Mouse (Mus musculus) megakaryocyte, adult 5-6 weeks (primary cell): ENCODE measurements at regions not wholly inside any gene's neighbourhood (a gene's known extent, or its start where the extent isn't known, plus 50 kb on each side); places are given as distances from the start of the nearest gene placed in this dataset.

Experiments used
- ATAC-seq: 2 replicates; pipeline ENCODE4 v1.8.0; 2016; ENCODE audit warnings: mild to moderate bottlenecking, inconsistent platforms; ENCODE audit not compliant: poor library complexity, severe bottlenecking

DNA sequence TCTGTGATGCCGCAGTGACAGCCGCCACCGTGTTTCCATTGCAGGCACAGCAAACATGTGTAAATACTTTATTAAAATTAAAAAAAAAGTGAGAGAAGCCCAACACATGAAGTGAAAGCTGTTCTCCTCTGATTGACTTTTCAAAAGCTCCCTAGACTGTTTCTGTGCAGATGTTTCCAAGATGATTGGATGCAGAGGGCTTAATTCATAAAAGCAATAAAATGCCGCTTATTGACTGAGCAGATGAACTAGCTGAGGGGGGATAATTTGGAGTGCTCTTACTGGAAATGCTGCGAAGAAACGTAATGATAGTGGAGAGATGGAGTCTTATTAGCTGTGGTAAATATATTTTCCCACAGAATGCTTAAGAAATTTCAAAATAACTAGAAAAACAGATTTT is 170.4 kb downstream of the Rnf144a start:
- no peak for ATAC-seq

DNA sequence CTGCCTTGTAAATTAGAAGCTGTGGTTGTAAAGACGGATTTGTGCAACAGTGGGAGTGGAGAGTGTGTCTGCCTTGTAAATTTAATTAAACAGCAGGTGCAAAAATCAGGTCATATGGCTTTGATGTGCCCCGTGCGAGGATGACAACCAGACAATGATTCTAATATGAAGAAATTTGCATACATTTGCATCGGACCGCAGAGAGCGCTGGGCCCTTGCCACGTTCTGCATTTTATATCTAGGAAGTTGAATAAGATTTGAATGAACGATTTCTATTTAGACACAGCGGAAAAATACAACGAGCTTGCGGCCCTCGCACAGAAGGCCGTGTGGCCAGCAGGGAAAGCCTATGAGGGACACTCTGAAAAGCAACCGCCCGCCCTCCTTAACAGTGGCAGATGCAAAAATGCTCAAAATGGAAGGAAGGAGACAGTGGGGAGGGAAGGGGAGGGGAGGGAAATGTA is 187.5 kb downstream of the Rnf144a start:
- no peak for ATAC-seq

DNA sequence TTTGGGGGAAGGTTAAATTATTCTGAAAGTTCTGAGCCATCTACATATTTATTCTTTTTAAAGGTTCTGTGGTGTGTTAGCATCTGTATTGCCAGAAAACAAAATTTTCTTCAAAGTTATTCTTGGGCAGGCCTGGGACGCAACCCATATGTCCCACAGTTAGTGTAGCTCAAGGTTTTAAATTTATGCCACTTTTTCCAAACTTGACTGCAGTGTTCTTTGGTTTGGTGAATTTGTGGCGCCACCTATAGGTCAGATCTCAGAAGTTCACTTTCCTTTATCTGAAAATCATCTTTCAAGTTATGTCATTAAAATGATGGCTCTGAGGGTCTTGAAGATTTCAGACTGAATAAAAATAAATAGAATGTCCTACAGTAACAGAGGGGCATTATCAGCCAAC is 188.7 kb downstream of the Rnf144a start:
- no peak for ATAC-seq

DNA sequence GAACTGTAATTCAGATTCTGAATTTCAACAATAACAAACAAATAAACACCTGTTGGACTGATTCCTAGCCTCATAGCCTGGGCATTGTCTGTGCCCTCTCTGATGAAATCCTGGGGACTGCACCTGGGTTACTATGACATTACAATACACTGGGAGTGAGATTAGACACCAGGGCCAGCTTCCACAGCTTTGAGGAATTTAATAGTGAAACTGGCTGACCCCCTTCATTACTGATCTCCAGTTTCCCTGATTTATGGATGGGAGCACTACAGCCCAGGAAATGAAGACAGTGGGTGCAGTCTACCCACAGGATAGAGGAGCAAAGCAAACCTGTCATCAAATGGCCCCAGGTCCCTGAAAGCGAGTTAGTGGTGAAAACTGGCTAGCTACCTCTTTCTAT is 202.6 kb downstream of the Rnf144a start:
- no peak for ATAC-seq

DNA sequence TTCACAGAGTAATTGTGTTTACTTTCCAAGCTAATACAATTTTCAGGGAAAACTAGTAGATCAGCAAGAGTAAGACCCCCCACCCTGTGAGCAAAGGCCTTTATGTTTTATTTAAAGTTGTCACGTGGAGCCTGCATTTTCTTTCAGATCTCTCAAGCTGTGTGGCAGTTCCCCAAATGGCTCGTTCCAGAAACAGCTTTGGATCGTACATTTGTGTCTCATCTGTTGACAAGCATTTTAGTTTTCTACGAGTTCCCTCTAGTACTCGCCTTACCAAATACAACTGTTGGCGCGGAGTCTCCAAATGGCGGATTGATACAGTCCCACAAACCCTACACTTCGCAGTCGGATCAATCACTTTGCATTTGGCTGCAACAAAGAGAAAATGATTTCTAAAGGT is 203.6 kb downstream of the Rnf144a start:
- no peak for ATAC-seq

DNA sequence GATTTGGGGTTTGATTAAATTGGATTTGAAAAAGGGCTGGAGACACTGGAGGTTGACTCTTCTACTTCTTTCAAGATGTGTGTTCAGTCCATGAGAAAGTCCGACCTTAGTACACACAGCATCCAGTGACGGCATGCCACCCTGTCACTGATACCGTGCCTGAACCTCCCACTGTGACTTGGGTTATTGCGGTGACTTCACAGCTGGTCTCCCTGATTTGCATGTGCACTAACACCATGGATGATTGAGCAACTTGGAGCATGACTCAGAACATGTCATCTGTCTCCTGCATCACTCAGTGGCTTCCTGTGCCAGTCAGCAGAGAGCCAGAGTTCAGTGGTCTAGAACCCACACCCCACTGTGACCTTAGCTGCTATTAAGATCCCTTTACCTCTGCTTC is 208.3 kb downstream of the Rnf144a start:
- ATAC-seq = peak; percentile 86

DNA sequence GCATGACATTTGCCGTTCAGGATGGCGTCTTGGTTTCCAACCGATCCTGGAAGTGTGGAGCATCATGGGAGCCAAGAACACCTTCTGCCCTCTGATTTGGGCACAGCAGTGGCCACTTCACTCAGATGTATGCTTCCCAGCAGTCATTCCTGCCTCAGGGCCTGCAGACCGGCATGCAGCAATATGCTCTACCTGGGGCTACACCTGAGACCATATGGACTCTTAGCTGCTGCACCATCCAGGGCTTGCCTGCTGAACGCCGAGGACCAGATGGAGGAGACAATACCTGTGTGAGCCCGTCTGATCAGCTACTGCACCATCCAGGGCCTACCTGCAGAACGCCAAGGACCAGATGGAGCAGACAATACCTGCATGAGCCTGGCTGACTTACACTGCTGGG is 209.0 kb downstream of the Rnf144a start:
- ATAC-seq = no peak

DNA sequence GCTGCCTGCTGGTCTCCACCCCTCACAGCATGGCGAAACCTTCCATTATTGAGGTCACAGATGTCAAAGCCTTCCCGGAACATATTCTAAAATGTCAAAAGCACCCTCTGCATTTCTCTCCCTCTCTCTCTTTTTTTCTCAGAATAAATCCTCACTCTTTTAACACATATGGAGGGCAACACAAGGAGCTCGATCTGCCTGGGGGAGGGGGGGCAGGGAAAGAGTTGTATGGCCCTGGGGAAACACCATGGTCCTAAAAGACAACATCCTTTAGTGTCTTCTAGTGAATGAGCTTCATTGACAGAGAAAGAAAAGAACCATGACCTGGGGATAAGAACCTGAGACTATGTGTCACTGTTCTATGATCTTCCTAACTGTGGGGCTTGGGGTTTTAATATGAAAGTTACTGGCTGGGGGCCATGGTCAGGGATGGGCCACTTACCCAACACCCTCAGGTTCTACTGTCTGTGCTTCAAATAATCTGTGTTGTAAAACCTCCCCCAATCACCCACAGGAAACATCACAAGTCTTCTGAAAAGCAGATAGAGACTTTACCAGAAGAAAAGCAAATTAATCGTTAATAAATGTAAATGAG is 223.0 kb downstream of the Rnf144a start:
- no peak for ATAC-seq

DNA sequence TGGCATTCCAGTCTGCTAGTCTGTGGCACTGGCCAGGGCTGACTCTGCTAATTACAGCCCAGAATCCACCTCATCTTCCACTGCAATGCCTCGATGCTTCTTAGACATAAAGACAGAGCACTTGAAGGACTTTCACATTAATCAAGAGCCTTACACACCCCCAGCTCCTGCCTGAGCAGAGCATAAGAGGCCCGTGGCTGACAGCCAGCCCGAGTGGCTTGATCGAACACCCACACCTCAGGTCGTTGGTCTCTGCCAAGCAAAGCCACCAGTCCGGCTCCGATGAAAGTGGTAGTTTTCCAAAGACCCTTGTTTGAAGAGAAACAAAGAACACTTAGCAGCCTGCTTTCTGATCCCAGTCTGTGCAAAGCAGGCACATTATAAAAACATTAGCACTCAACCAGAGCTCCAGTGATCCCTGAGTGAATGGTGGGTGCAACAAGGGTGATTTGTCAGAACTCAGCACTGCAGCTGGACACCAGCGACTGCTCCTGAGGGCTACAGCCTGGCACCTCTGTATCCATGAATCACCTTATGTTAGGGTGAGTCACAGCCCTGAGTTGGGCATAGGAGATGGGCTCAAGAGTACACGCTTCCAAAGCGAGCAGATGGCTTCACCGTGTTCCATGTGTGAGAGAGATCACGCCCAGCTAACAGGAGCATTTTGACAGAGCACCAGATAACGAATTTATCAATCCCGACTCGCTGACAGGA is 223.6 kb downstream of the Rnf144a start:
- ATAC-seq = no peak

DNA sequence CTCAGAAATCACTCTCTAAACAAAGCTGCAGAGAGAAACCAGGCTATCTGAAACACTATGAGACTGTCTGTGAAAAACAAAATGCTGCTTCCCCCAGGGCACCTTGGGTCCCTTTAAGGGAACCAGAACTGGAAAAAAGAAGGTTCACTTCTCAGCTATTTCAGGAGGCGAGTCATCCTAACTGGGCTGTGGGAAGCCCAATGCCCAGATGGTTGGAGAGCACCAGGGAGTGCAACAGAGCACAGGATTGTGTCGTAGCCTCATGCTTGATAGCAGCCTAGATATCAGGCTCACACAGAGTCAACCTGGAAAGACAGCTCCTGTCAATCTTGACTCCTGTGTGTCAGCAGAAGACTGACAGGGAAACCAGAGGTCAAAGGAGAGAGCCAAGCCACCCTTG is 226.1 kb downstream of the Rnf144a start:
- ATAC-seq = no peak

DNA sequence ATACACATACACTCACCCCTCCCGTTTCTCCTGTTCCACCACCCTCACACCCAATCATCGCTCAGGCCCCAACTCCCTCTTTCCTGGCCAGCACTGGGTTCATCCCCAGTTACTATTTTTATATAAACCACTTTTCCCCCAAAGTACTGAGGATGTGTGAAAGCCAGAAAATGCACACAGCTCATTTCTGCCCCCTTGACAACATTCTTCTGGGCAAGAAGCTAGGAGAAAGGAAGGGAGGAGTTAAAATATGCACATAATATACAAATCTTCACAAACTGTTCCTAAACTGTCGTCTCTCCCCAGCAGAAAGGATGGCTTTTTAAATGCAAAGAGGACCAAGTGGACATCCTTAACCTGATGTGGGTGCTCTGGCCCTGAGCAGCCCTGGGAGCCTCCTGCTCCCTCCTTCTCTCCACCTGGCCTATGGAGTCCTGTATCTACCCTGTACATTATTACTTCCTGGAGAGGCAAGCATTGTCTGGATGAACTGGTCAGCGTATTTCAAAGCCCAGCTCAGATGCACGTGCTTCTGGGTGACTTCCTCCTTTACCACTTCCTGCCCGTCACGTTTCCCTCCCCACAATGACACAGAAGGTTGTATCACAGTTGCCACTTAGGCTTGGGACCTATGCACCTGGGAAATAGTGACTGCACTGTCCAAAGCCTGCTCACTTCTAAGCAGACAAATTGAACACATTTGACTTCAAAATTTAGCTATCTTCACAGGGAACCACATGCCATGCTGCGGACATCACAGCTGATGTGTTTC is 227.8 kb downstream of the Rnf144a start:
- ATAC-seq = peak; percentile 88

DNA sequence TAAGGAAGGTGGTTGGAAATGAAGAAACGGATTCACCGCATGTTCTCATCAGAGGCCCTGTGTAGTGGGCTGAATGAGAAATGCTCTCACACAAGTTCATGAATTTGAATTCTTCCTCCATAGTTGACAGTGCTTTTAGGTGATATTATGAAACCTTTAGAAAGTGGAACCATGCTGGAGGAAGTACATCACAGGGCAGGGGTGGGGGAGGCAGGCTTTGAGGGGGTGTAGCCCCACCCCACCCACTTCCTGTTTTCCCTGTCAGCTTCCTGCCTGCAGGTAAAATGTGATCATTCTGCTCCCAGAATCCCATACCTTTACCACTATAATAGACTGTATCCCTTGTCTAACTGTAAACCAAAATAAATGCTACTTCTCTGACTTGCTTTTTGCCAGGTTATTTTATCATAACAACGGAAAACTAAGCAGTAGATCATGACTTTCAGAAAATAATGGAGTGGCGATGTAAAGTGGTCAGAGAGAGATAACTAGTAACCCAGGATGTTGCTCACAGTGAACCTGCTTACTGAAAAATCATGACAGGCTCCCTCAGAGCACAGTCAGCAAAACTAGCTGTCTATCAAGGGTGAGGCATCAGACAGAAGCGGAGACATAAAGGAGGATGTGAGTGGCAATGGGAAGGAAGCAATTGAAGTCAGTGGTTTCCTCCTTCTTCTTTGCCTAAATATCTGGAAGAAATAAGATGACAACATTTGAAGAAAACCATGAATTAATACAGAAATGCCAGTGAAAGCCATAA is 230.2 kb downstream of the Rnf144a start:
- peak; percentile 81 for ATAC-seq

DNA sequence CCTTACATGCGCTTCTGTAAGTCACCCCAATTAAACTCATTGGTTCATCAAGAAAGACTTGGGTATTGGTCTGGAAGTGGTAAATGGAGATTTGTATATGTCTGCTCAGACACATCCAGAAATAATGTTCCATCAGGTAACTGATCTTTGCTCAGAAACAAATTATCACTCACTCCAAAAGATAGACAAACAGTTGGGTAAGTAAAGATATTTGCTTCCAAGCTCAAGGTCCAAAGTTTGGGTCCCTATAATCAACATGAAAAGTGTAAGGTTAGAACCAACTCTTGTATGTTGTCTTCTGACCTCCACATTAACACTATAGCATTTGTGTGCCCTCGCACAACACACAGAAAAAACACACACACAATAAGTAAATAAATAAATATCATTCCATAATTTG is 232.0 kb downstream of the Rnf144a start:
- no peak for ATAC-seq

DNA sequence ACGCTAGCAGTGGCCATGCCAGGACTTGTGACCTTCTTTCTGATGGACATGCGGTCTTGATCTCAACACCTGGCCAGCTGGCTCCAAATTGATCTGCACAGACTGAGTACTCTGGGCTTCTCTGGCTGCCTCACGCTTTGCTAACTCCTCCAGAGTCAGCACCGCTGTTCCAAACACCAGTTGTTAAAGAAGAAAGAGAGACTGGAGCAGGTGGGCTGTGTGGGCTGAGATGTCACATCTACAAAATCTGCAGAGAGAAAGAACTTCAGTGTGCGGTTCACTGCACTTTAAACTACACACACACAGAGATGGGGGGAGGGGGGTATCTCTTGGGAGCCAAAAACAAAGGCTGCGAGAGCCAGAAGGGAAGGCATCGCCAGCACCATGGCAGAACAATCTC is 234.2 kb downstream of the Rnf144a start:
- no peak for ATAC-seq

DNA sequence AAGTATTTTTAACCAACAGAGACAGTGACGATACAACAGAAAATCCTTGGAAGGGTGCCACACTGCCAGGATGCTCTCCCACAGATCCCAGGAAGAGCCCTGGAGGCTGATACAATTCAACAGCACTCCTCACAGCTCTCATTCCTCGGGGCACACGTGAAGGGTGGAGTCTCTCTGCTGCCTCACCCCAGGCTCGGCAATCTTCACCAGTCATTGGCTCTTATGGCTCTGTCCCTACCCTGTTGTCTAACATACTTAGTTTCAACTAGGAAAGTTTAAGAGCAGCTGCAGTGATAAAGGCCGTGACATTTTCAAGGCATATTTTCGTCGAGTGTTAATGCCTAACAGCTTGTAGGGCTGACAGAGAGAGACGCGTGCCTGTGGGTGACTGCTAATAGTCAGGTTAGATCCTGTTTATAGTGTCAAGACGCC is 238.8 kb downstream of the Rnf144a start:
- ATAC-seq = no peak

DNA sequence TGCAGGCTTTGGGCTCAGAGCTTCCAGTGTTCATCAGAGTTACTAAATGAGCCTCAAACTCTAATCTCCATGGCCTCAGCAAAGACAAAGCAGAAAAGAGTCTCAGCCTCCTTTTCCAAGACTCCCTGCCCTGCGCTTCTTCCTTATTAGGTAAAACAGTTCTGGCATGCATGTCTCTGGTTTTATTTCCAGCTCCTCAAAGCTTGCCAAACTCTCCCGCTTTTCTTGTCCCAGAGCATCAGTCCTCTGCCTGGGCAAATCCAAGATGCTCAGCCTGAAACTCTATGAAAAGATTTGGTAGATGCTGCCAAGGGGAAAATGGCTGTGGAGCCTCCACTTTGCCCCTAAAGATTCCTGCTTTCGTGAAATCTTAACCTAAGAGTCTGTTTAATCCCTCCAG is 251.6 kb downstream of the Rnf144a start:
- ATAC-seq = no peak

DNA sequence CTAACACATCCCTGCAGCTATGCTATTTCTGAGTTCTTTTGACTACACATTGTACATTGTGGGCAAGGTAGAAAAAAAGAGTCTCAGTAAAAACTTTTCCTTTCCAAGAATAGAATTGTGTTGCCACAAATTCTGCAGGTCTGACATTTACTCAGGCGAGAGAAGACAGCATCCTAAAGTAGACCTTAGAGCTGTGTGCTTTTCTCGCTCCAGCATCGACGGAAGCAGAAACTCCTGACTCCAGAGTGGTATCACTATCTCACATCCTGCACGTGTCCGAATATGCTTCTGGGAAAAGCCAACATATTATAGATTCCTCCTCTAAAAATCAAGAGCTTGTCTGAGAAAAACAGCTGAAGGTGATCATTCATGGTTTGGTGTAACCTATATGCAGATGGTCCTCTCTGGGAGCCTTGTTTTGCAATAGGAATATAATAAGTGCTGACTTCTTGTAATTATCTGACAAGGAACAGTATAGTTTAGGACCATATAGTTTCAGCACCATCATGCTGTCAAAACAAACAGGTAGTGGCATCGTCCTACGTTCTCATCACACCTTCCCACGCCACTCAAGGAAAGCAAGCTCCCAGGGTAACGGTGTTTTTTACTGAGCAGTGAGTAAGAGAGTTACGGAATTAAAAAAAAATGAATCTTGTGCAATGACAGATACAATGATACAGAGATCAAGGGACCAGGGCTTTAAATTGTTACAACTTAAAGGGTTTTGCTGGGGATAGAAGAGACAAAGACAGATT is 254.0 kb downstream of the Rnf144a start:
- no peak for ATAC-seq

DNA sequence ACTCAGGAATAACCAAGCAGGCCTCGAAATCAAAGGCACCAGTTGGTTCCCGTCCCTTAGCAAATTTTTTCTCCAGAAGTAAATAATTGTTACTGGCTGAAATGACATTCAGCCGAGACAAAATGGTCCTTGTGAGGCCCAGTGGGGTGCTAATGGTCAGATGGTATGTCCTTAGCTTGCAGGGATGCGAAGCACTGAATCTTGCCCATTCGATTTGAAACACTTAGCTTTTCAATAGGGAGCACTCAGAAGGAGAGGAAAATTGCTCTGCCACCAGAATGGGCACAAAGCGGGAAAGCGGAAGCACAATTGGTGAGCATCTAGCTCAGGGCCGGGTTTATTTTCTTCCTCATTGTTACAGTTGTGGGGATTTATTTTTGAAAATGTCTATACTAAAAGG is 262.1 kb downstream of the Rnf144a start:
- no peak for ATAC-seq

DNA sequence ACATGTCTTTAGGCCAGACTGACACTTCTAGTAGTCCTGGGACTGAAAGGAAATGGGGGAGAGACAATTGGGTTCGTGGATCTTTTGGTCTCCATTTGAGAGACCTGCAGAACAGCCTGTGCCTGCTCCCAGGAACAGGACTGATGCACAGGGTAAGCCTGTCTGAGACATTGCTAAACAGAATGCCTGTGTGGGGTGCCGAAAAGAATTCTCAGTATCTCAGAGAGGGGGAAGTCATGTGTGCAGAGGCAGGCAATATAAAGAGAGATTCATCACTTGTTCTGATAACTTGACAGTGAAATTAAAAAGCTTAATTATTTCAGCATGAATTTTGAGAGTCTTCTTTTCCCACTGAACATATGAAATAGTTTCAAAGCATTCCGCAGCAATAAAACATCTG is 268.7 kb downstream of the Rnf144a start:
- ATAC-seq = no peak

DNA sequence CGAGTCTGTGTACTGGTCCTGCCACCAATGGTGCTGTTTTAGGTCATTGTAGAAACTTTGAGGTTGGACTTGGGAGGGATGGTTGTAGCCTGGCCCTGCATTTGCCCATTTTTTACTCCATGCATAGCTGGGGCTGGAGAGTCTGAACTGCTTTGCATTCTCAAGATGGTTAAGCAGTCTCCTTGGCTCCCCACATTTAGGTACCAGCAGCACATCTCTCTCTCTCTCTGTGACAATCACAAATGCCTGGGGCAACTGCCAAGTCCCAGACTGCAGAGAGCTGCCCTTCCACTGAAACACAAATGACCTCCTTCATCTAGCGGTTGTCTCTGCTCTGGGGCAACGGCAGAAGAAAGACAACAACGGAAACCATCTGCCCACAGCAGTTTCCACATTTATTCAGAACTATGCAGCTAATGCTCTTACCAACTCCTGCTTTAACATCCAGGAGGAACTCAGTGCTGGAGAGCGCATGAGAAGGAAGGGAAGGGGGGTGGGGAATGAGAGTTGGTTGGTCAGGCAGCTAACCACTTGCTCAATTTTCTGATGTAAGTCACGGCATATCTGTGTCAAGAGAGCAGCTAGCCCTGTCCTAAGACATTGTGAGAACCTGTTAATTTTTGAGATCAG is 269.9 kb downstream of the Rnf144a start:
- ATAC-seq = peak; percentile 82
